Mouse (Mus musculus) right cerebral cortex, adult 18-20 months (tissue): ENCODE results near the gene Pdx1.

Source experiments
- DNase-seq: peaks from one replicate; pipeline ENCODE4 v3.0.0; 2022; ENCODE audit warnings: mixed read lengths

Gene Pdx1

DNA sequence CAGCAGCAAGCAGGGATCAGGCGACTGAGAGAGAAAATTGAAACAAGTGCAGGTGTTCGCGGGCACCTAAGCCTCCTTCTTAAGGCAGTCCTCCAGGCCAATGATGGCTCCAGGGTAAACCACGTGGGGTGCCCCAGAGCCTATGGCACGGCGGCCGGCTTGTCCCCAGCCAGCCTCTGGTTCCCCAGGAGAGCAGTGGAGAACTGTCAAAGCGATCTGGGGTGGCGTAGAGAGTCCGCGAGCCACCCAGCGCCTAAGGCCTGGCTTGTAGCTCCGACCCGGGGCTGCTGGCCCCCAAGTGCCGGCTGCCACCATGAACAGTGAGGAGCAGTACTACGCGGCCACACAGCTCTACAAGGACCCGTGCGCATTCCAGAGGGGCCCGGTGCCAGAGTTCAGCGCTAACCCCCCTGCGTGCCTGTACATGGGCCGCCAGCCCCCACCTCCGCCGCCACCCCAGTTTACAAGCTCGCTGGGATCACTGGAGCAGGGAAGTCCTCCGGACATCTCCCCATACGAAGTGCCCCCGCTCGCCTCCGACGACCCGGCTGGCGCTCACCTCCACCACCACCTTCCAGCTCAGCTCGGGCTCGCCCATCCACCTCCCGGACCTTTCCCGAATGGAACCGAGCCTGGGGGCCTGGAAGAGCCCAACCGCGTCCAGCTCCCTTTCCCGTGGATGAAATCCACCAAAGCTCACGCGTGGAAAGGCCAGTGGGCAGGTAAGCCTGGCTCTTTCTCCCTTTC, at the start of gene Pdx1:
TSS of gene Pdx1 (plus strand) at position 34 of the 747 bp plus-strand sequence.
- DNase-seq, result no peak

DNA sequence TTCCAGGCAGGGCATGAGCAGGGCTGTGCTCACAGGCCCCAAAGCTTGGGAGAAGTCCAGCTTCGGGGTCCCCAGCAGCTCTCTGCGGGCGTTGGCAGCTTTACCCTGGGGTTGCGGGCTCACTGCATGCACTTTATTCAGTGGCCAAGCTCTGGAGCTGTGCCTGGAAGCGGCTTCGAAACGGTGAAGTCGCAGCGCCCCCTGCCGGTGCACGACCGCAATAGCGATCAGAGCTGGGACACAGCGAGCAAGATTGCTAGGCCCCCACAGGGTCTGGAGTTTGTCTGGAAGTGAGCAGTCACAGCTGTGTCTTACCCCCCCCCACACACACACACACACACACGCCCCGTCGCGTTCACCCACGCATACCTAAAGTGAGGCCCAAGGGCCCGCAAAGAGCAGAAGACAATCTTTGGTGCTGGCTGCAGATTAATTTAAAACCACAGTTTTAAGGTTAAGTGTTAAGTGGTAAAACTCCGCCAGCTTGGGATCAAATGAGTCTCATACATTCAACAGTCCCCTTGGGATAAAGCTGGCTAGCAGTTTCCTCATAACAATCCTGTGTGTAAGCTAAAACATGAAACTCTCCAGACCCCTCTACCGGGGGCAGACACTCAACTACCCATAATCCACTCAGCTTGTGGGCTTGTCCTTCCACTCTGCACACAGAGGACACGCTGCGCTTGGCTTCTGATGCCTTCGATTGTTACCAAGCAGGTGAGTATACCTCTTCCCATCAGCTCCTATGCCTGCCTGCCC, 42.2 kb upstream of the Pdx1 start:
- peak; percentile 74 for DNase-seq

- DNase-seq, result no peak
Measured at GRCm38 (mm10) chr5:147235406-147236309, 34.1 kb upstream of the Pdx1 start.

DNA sequence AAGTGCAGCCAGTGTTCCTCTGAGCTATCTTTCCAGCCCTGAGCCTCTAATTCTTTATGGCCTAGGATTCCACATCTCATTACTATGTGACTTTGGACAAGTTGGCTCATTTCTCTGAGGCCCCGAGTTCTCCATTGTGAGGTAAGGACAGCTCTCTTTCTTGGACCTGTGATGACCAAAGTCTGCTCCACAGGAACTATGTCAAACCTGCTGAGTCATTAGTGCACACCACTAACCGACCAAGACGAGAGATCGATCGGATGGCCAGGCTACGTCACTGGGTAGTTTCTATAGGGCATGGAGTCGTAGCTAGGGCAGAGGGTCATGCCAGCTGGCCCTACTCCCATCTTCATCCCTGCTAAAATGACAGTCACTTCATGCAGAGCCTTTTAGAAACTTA, 25.9 kb upstream of the Pdx1 start:
- DNase-seq, result no peak

- no peak for DNase-seq
Measured at GRCm38 (mm10) chr5:147260189-147260588, 9.6 kb upstream of the Pdx1 start.

DNA sequence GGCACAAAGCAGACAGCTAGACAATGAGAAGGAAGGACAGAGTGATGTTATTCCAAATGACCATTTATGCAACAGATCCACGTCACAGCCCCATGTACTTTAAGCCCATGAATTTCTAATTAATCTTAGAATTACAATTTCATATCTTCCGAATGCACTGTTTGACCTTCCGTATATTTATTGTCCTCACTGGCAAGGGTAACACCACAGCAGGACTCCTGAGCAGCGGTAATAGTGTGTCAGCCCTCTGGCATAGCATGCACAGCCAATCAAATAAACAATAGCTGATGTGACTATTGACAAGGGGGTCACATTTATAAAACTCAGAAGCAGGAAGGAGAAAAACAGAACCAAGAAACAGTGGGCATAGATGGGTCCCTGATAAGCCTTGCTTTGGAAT, 9.0 kb upstream of the Pdx1 start:
- no peak for DNase-seq

DNA sequence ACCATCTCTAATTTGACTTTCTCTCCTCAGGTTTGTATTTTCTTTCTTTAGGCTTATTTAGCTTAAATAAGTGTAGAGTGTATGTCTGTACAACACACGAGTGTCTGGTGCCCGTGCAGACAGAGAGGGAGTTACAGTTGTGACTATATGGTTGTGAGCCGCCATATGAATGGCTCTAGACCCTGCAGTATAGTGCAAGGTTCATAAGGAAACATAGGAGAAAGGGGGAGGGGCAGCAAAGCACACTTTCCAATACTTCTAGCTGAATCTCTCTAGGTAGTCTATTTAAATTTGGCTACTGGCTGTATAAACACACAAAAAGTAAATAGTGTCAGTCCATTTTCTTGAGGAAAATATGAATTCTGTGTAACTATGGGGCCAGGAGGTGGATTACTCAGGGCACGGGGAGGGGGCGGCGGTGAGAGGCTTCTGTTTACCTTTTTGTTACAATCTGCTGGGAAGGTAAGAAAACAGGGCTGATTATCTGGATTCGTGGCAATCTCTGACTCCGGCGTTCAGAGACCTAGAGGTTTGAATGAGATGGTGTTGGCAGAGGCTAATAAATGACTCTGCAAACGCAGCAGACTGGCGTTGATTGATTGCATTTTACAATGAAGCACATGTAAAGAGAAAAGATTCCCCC, 7.7 kb upstream of the Pdx1 start:
- DNase-seq, result no peak

DNA sequence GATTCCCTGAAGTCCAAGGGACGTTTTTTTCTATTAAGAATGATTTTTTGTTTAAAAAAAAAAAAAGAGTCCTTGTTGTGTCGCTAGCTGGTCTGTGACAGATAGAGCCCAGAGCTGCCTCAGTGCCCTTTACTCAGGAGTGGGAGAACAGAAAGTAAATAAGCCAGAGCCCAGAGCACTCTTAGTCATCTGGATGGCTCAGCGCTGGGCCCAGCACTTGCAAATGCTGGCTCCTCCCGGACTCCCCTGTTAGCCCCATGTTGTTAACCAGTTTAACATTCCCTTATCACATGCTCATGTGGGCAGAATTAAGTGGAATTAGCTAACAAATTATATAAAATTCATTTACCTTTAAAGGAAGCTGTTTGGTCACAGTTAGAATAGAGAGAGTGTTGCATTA, 5.8 kb upstream of the Pdx1 start:
- DNase-seq, result no peak

GRCm38 (mm10) chr5:147267434-147267833, 2.3 kb upstream of the Pdx1 start:
- no peak for DNase-seq

GRCm38 (mm10) chr5:147268728-147269127, 1.0 kb upstream of the Pdx1 start:
- DNase-seq, result no peak

- no peak for DNase-seq
Measured at GRCm38 (mm10) chr5:147269371-147269770, 388 bp upstream of the Pdx1 start.

DNA sequence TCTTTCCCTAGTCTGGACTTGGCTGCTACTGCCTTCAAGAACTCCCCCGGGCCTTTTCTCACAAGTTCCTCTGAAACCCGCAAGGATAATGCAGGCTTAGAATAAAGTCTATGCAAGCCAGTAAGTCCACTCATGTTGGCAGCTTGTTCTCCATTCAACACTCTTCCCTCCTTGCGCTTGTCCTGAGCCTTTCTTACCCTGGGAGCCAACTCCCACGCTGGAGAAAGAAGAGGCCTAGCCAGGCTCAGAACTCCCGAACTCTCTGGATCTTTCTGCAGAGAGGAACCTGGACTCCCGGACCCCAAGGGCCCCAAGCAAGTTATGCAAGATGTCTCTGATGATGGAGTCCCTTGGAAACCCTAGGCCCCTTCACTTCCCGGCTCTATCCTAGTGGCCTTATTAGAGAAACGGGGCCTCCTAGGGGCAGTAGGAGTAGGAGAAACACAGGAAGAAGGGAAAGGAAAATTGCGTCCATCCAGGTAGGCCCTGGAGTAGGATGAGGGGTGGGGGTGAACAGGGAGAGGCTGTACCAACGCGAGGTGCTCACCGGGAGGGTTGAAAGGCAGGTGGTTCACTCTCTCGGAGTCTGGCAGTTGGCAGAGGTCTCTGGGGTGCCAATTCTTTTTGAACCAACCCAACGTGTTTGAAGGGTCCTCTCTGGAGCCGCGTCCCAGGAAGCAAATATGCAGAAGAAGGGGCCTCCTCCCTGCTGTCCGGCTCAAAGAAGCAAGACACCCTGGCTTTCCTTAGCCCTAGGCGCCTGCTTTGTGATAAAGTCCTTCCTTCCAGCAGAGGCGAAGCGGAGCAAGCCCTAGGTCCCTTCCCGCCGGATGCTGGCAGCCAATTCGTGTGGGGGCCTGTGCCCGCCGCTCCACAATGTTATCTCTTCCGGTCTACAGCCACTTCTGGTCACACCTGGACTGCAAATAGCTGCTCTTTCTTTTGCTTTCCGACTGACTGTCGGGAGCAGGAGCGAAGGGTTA, 1.2 kb downstream of the Pdx1 start:
- DNase-seq, result no peak

- no peak for DNase-seq
Measured at GRCm38 (mm10) chr5:147272046-147272807, 2.5 kb downstream of the Pdx1 start.

GRCm38 (mm10) chr5:147272808-147273345, 3.1 kb downstream of the Pdx1 start:
- DNase-seq, result no peak

DNA sequence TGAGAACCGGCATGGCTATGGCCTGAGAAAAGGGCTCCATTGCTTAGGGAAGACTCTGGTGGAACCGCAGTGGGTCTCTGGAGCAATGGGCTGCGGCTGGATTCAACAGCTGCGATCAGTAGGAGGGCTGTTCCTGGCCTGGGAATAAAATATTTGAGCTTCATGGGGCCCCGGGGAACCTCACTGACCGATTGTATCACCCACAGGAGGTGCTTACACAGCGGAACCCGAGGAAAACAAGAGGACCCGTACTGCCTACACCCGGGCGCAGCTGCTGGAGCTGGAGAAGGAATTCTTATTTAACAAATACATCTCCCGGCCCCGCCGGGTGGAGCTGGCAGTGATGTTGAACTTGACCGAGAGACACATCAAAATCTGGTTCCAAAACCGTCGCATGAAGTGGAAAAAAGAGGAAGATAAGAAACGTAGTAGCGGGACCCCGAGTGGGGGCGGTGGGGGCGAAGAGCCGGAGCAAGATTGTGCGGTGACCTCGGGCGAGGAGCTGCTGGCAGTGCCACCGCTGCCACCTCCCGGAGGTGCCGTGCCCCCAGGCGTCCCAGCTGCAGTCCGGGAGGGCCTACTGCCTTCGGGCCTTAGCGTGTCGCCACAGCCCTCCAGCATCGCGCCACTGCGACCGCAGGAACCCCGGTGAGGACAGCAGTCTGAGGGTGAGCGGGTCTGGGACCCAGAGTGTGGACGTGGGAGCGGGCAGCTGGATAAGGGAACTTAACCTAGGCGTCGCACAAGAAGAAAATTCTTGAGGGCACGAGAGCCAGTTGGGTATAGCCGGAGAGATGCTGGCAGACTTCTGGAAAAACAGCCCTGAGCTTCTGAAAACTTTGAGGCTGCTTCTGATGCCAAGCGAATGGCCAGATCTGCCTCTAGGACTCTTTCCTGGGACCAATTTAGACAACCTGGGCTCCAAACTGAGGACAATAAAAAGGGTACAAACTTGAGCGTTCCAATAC, 4.7 kb downstream of the Pdx1 start:
- no peak for DNase-seq

DNA sequence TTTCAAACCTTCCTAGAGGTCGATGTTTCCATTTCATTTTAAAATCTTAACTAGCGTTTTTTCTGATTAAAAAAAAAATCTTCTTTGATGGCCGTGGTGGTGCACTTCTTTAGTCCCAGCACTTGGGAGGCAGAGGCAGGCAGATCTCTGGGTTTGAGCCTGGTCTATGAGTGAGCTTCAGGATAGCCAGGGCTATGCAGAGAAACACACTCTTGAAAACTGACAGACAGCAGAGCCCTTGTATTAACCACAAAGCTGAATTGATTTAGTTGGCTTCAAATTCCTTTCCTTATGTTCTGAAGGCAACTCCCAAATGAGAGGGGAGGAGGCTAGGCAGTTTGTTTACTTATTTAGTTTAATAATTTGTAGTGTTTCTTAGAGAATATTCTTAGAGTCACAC, 6.0 kb downstream of the Pdx1 start:
- DNase-seq, result no peak

DNA sequence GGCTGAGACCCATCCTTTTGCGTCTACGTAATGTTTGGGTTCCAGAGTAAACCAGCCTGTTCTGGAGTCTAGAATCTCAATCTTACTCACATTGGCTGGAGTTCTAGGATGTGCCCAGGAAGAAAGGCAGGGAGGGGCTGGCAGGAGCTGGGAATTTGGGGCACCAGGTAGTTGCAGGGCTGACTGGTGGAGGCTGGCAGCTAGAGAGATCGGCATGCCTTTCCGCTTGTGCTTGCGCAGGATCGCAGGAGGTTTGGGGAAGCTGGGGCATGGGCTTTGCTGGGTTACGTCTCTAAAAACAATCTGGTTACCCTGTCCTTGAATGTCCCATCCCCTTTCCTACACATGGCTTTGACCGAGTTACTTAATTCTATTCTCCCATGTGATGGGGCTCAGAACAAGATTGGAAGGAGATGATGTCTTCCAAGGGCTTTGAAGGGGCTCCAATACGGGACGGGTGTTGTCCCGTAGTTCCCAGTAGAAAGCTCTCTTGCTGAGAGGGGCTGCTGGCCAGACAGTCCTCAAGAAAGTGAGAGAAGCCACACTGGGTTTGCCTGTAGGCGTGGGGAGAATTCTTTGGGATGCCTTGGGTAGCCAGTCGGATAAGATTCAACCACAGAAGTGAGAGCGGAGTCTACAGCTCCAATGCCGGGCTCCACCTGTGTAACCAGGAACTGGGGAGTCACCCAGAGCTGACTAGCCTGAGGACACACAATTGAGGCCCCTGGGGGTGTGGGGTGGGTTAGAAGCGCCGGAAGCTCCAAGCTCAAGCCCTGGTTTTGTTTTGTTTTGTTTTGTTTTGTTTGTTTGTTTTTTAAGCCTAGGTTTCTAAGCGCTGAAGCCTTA, 7.2 kb downstream of the Pdx1 start:
- DNase-seq, result no peak

DNA sequence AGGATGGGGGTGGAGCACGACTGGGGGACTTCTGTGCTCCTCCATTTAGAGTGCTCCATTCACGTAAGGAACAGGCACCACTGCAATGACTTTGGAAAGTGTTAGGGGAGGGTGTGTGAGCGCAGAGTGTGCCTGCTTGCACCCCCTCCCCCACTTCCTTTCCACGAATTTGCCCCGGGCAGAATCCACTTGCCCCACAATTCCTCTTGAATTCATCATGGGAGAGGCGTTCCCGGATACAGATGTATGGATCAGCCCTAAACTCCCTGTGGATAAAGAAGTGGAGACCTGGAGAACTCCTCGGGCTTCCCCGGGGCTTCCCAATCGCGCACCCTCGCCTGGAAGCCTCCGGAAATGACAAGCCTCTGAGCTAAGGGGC, 7.8 kb downstream of the Pdx1 start:
- no peak for DNase-seq
